In genomic region chr3:57732206-57732915, GRCm38 (mm10) we compare ENCODE assay signal across 14 mouse cellular contexts. TPM values are rescaled to one million over a fixed set of nuclear protein-coding genes. Genes with fewer than 3 reads are reported as not detected.
"Had no signal": no experiment of that assay in that cellular context is flagged by ENCODE, and none has a peak within 500 bp of the region (broad histone marks: within the 10 kb centered on the region; RNA-seq: fewer than 3 reads in every experiment).

No protein-coding gene starts in this region.

- DNase-seq: lung, adult 18-20 months; lung, embryonic 14.5 days; lung, postnatal 14 days; retina, postnatal 1 day; right cerebral cortex, adult 18-20 months; right cerebral cortex, postnatal 25 days; right cerebral cortex, postnatal 4 days; spleen, adult 18-20 months; thymus, adult 2 months; thymus, postnatal 25 days; thymus, postnatal 4 days had no signal

RNA-seq across cellular contexts. Expression of gene Ankub1, which starts 39.8 kb away (rescaled TPM):
- total RNA-seq: megakaryocyte progenitor cell, adult 5-6 weeks; midbrain, postnatal 0 days; monocyte, adult 5-6 weeks had no signal
